ENCODE assay signal across 17 mouse cellular contexts in genomic region chr1:182047016-182047690, GRCm38 (mm10). TPM values are rescaled to one million over a fixed set of nuclear protein-coding genes. Genes with fewer than 3 reads are reported as not detected.
DNase-seq lines count a peak whose midpoint lies in the region; TF ChIP-seq lines count a peak whose summit lies in the region.
"Had no signal": no experiment of that assay in that cellular context is flagged by ENCODE, and none has a peak within 500 bp of the region (broad histone marks: within the 10 kb centered on the region; RNA-seq: fewer than 3 reads in every experiment).

No protein-coding gene starts in this region.

- no peak for TF ChIP-seq CTCF in layer of hippocampus, adult 2 months (conservative IDR thresholded peaks at IDR 0.05)

- no peak overlapping the region for H3K27ac ChIP-seq in layer of hippocampus, adult 2 months
- H3K27ac ChIP-seq: kidney, embryonic 15.5 days; limb, embryonic 12.5 days; liver, embryonic 12.5 days; midbrain, embryonic 12.5 days had no signal

- peak; percentile 39 for DNase-seq in 3T3-L1 (ENCODE audit: low read depth, low spot score)
- DNase-seq in Muller cell, postnatal 12 days (ENCODE audit: inconsistent ontology term), result peak; percentile 46
- peak; percentile 34 for DNase-seq in cerebellum, adult 11-12 months
- DNase-seq in cerebellum, postnatal 10 days, result peak; percentile 89 to 93
- DNase-seq in gastrocnemius, postnatal 10 days, result no peak
- no peak for DNase-seq in layer of hippocampus, adult 2 months (ENCODE audit: low spot score in 2 of 2)
- no peak for DNase-seq in kidney, postnatal 36 days
- DNase-seq: embryo, embryonic 11 days; heart, adult 18-20 months; heart, postnatal 10 days; kidney, adult 11 months; lung, adult 18-20 months had no signal

- H3K4me3 ChIP-seq in layer of hippocampus, adult 2 months, result no peak overlapping the region
- H3K4me3 ChIP-seq: heart, embryonic 12.5 days; kidney, embryonic 15.5 days; limb, embryonic 12.5 days; liver, embryonic 12.5 days; midbrain, embryonic 12.5 days had no signal

RNA-seq across cellular contexts. Expression of gene Enah, which starts 27.4 kb away (rescaled TPM):
- total RNA-seq in gastrocnemius, postnatal 10 days (2021), result 100 to 1,000 TPM in 1 of 2 experiments, 10 to 100 TPM in 1; 98.5 to 134 TPM
- 100 to 1,000 TPM; 192 to 203 TPM for total RNA-seq in layer of hippocampus, adult 2 months (2021)

Comparison
In these comparisons a context has a peak if more than half of its experiments do, and no peak if none do; other contexts are left out.
1. DNase-seq: peak in 3T3-L1 (single experiment), Muller cell, postnatal 12 days (single experiment), cerebellum, adult 11-12 months (single experiment) and cerebellum, postnatal 10 days (2 of 2); none in gastrocnemius, postnatal 10 days (single experiment), layer of hippocampus, adult 2 months (0 of 2) and kidney, postnatal 36 days (0 of 2).